ENCODE assay signal across 15 mouse cellular contexts in the genomic region with DNA sequence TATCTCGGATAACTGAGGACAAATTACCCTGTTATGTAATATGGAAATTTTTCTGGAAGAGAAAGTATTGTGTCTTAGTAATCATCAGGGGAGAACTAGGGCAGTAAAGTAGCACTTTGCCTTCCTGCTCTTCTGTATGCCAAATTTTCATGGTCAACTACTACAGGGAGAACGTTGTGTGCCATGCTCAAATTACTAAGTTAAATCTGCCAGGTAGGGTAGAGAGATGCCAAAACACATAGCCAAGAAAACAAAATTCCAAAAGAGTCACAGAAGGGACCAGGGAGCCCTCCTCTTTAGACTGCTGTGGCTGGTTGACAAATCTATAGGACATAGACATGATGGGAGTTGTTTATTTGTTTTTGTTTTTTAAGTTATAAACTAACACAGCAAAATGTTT.
DNase-seq lines count a peak whose midpoint lies in the region.
"Had no signal": no experiment of that assay in that cellular context is flagged by ENCODE, and none has a peak within 500 bp of the region (broad histone marks: within the 10 kb centered on the region; RNA-seq: fewer than 3 reads in every experiment).

No protein-coding gene starts in this region.

- peak; percentile 39 to 41 for DNase-seq in cerebellum, adult 18-20 months
- DNase-seq in cerebellum, adult 11 months: no peak
- DNase-seq in cerebellum, adult 9-10 months: peak; percentile 76
- DNase-seq in cerebellum, postnatal 4 days (ENCODE audit: low spot score in 2 of 2): no peak
- DNase-seq in gastrocnemius, adult 18-20 months (ENCODE audit: low spot score): peak; percentile 36
- no peak for DNase-seq in gastrocnemius, postnatal 14 days
- DNase-seq in brain, adult 2 months (ENCODE audit: low read depth, low spot score): peak; percentile 78
- DNase-seq in lung, postnatal 10 days: no peak
- DNase-seq: adrenal gland, adult 8-10 months; adrenal gland, postnatal 14 days; adrenal gland, postnatal 36 days; B cell, adult 2 months; cerebellum, postnatal 10 days; cerebellum, postnatal 25 days; embryo, embryonic 11 days had no signal

- intact Hi-C loops in gastrocnemius, postnatal 14 days (cut with DNase I; ENCODE audit: low total_unique reads): no loop called here

Comparison
In these comparisons a context has a peak if more than half of its experiments do, and no peak if none do; other contexts are left out.
1. DNase-seq: peak in cerebellum, adult 18-20 months (2 of 2), cerebellum, adult 9-10 months (single experiment), gastrocnemius, adult 18-20 months (single experiment) and brain, adult 2 months (single experiment); none in cerebellum, adult 11 months (single experiment), cerebellum, postnatal 4 days (0 of 2), gastrocnemius, postnatal 14 days (single experiment) and lung, postnatal 10 days (single experiment).